Mouse (Mus musculus): ENCODE results near the gene Ttyh2. TPM values are rescaled to one million over a fixed set of nuclear protein-coding genes. Genes with fewer than 3 reads are reported as not detected.

The Ttyh2 gene
- polyA plus RNA-seq, 1 experiment from 2014 or later = 41.1 TPM

GRCm38 (mm10) chr11:114747564-114748138, 72.4 kb downstream of the Ttyh2 start:
- Histone ChIP-seq H3K4me3 (ENCODE audit: low read depth, low read length) (no peak overlapping the region), H3K9ac (ENCODE audit: low read depth, low read length) (no peak overlapping the region), H3K27me3 (replicated peaks; ENCODE audit: control insufficient read depth, insufficient read depth, low read length) (no peaks in the 10 kb centered on the region), H3K36me3 (ENCODE audit: control insufficient read depth, insufficient read depth, low read length) (no peaks in the 10 kb centered on the region), H3K27ac (replicated peaks; ENCODE audit: low read depth, low read length) (no peak overlapping the region), H3K9me3 (ENCODE audit: control insufficient read depth, low read length) (no peaks in the 10 kb centered on the region), H3K4me2 (ENCODE audit: low read depth, low read length) (no peak overlapping the region), H3K4me1 (ENCODE audit: control insufficient read depth, insufficient read depth, low read length) (no peaks in the 10 kb centered on the region)
- no peak for ATAC-seq (ENCODE audit: low read depth)
- WGBS = 76% methylated on average over 12 of the region's 12 CpGs
- DNase-seq (ENCODE audit: low spot score) = no peak

GRCm38 (mm10) chr11:114764820-114765818, 89.9 kb downstream of the Ttyh2 start, which contains the start of gene Kif19a:
Gene Kif19a (plus strand): TSS chr11:114765388.
- peak; percentile 69 for DNase-seq (ENCODE audit: low spot score)
- peak; percentile 72 for ATAC-seq (ENCODE audit: low read depth)
- Histone ChIP-seq H3K4me3 (ENCODE audit: low read depth, low read length) (peak within 1 kb of the TSS; percentile 41), H3K27ac (replicated peaks; ENCODE audit: low read depth, low read length) (no peak within 1 kb of the TSS), H3K4me1 (ENCODE audit: control insufficient read depth, insufficient read depth, low read length) (peaks cover 5% of the 10 kb centered on the region), H3K36me3 (ENCODE audit: control insufficient read depth, insufficient read depth, low read length) (no peaks in the 10 kb centered on the region), H3K9me3 (ENCODE audit: control insufficient read depth, low read length) (no peaks in the 10 kb centered on the region), H3K27me3 (replicated peaks; ENCODE audit: control insufficient read depth, insufficient read depth, low read length) (peaks cover 9% of the 10 kb centered on the region), H3K9ac (ENCODE audit: low read depth, low read length) (peak within 1 kb of the TSS; percentile 45), H3K4me2 (ENCODE audit: low read depth, low read length) (peak within 1 kb of the TSS; percentile 63)
- 2% methylated on average over 39 of the region's 51 CpGs for WGBS

DNA sequence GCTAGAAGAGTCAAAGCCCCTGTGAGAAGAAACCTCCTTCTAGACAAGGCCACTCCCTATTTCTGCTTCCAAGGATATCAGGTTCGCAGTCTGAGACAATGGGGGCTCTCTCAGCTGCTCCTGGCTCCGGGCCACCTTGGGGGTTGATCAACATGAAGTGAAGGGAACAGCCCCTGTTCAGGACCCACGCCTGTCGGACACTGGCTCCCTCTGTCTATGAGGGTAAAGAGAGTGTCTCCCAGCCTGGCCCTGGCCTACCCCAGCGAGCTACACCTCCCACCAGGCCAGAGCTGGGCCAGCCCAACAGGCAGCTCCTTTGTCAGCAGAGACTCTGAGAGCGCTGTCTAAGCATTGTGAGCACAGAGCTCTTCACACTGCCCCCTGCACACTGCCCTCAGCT, 94.7 kb downstream of the Ttyh2 start:
- Histone ChIP-seq H3K9me3 (ENCODE audit: control insufficient read depth, low read length) (no peaks in the 10 kb centered on the region), H3K27ac (replicated peaks; ENCODE audit: low read depth, low read length) (peak overlapping the region; percentile 67), H3K36me3 (ENCODE audit: control insufficient read depth, insufficient read depth, low read length) (no peaks in the 10 kb centered on the region), H3K4me1 (ENCODE audit: control insufficient read depth, insufficient read depth, low read length) (peaks cover 5% of the 10 kb centered on the region), H3K4me3 (ENCODE audit: low read depth, low read length) (no peak overlapping the region), H3K27me3 (replicated peaks; ENCODE audit: control insufficient read depth, insufficient read depth, low read length) (peaks cover 9% of the 10 kb centered on the region), H3K4me2 (ENCODE audit: low read depth, low read length) (no peak overlapping the region), H3K9ac (ENCODE audit: low read depth, low read length) (no peak overlapping the region)
- ATAC-seq (ENCODE audit: low read depth) (peak; percentile 71), DNase-seq (ENCODE audit: low spot score) (peak; percentile 76)
- WGBS = 30% methylated on average over 6 of the region's 6 CpGs

Other genes starting within 250 kb of the Ttyh2 start
- gene Rpl38, start 6.9 kb upstream of the Ttyh2 start, polyA plus RNA-seq (2014; fragmentation: Nextera tagmentation; extraction: Ambion mirVana) = 1,079 and 1,191 TPM in 2 replicates
- 2.2 and 4.6 TPM in 2 replicates for gene Dnaic2, start 52.0 kb downstream of the Ttyh2 start, polyA plus RNA-seq (2014; fragmentation: Nextera tagmentation; extraction: Ambion mirVana)
- gene Kif19a, start 90.0 kb downstream of the Ttyh2 start, polyA plus RNA-seq (2014; fragmentation: Nextera tagmentation; extraction: Ambion mirVana) = 2.1 TPM in 2 replicates
- gene Btbd17, start 120.5 kb downstream of the Ttyh2 start, polyA plus RNA-seq (2014; fragmentation: Nextera tagmentation; extraction: Ambion mirVana) = 3.2 and 4.5 TPM in 2 replicates
- gene Gpr142, start 123.5 kb downstream of the Ttyh2 start, polyA plus RNA-seq (2014; fragmentation: Nextera tagmentation; extraction: Ambion mirVana) = not detected in 2 replicates
- gene Gprc5c, start 175.7 kb downstream of the Ttyh2 start, polyA plus RNA-seq (2014; fragmentation: Nextera tagmentation; extraction: Ambion mirVana) = 39.6 and 40.3 TPM in 2 replicates
- 0.96 and 1.7 TPM in 2 replicates for gene Cd300a, start 214.6 kb downstream of the Ttyh2 start, polyA plus RNA-seq (2014; fragmentation: Nextera tagmentation; extraction: Ambion mirVana)

Data from embryonic facial prominence, embryonic 14.5 days (tissue).